Mouse (Mus musculus) forebrain, embryonic 13.5 days (tissue): ENCODE data around the gene Guca2b. TPM values are rescaled to one million over a fixed set of nuclear protein-coding genes. Genes with fewer than 3 reads are reported as not detected.
"Not testable (repeated sequence)": the region's sequence is repeated elsewhere in the genome, so short reads cannot be mapped to it uniquely, and the experiment has no call there.

Source experiments
- ATAC-seq: fragments of 200-750 bp; cut with Nextera tagmentation; 2 replicates; pipeline ENCODE4 v1.8.0; 2017
- H3K27ac ChIP-seq: fragments of 300-500 bp; sonication (generic); 2 replicates; pipeline ENCODE4 v1.5.1; 2015; ENCODE audit warnings: inconsistent platforms, mild to moderate bottlenecking, moderate library complexity
- H3K27me3 ChIP-seq: fragments of 300-500 bp; sonication (generic); 2 replicates; pipeline ENCODE4 v1.6.1; 2015; ENCODE audit warnings: mild to moderate bottlenecking, inconsistent platforms
- H3K36me3 ChIP-seq: fragments of 300-500 bp; sonication (generic); 2 replicates; pipeline ENCODE4 v1.6.1; 2015; ENCODE audit warnings: mild to moderate bottlenecking, inconsistent platforms; ENCODE audit not compliant: poor library complexity, severe bottlenecking
- H3K4me1 ChIP-seq: fragments of 300-500 bp; sonication (generic); 2 replicates; pipeline ENCODE4 v1.6.1; 2015; ENCODE audit warnings: inconsistent platforms
- H3K4me2 ChIP-seq: fragments of 300-500 bp; sonication (generic); 2 replicates; pipeline ENCODE4 v1.6.1; 2015; ENCODE audit warnings: inconsistent platforms, mild to moderate bottlenecking, moderate library complexity
- H3K4me3 ChIP-seq: fragments of 300-500 bp; sonication (generic); 2 replicates; pipeline ENCODE4 v1.5.1; 2015; ENCODE audit warnings: mild to moderate bottlenecking, inconsistent platforms
- H3K9ac ChIP-seq: fragments of 300-500 bp; sonication (generic); 2 replicates; pipeline ENCODE4 v1.6.1; 2015; ENCODE audit warnings: mild to moderate bottlenecking, inconsistent platforms
- H3K9me3 ChIP-seq: fragments of 300-500 bp; sonication (generic); replicated peaks from 2 replicates; pipeline ENCODE4 v1.6.1; 2016; ENCODE audit warnings: inconsistent platforms
- WGBS: fragments of 180-500 bp; shearing (Covaris S2); methylation state at CpG from one replicate; pipeline ENCODE4 v1.1.7; 2015; 5-methylcytosine and 5-hydroxymethylcytosine counted together
- polyA plus RNA-seq: library from polyadenylated mRNA; unstranded; fragments of >200 nt; fragmentation: Nextera tagmentation; extraction: Ambion mirVana; gene quantifications from 2 replicates; pipeline ENCODE4 v1.2.1, GENCODE M21; 2015

Guca2b gene
- polyA plus RNA-seq, 1 experiment from 2014 or later: not detected

DNA sequence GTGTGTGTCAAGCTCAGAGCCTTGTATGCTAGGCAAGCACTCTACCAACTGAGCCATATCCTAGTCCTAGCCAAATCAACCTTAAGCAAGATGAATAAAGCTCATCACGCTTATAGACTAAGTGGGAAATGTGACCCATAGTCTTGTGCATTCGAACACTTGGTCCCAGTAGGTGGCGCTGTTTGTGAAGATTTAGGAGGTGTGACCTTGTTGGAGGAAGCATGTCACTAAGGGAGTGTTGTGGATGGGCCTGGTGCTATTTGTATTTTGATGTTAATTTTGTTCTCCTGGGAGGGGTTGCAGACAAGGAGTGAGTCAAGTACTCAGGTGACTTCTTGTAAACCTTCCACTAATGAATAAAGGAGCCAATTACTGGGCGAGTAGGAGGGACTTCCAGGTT is 16.1 kb downstream of the Guca2b start:
- no peak overlapping the region for H3K4me2 ChIP-seq
- ATAC-seq: no peak
- 87% methylated on average over 4 of the region's 4 CpGs for WGBS

GRCm38 (mm10) chr4:119638656-119639055 is 20.1 kb downstream of the Guca2b start:
- ATAC-seq: no peak
- Histone ChIP-seq H3K9me3 (no peaks in the 10 kb centered on the region), H3K36me3 (no peaks in the 10 kb centered on the region), H3K9ac (no peak overlapping the region), H3K4me3 (no peak overlapping the region), H3K4me2 (no peak overlapping the region), H3K27me3 (no peaks in the 10 kb centered on the region), H3K4me1 (peaks cover 11% of the 10 kb centered on the region), H3K27ac (no peak overlapping the region)
- WGBS: 63% methylated on average over 11 of the region's 11 CpGs

More for the DNA sequence above, 16.1 kb downstream of the Guca2b start:
- no peaks in the 10 kb centered on the region for H3K4me1 ChIP-seq
- no peaks in the 10 kb centered on the region for H3K27me3 ChIP-seq
- H3K4me3 ChIP-seq: no peak overlapping the region
- H3K27ac ChIP-seq: no peak overlapping the region
- H3K36me3 ChIP-seq: no peaks in the 10 kb centered on the region
- no peaks in the 10 kb centered on the region for H3K9me3 ChIP-seq
- H3K9ac ChIP-seq: no peak overlapping the region

DNA sequence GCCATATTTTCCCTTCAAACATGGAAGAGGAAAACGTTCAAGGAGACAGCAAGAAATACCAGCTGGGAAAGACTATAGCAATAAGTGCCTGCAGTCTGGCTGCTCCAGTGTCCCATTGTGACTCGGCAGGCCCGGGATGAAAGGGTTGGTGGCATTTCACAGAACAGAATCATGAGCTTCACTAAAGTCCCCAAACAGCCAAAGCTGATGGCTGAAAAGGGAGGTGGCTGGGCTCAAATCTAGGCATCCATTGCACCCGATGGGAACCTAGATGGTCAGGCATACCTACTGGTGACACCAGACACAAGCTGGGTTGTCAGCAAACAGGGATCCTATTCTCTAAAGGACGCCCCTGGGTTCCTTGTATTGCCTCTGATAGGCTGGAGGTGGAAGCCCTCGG is 20.8 kb downstream of the Guca2b start:
- Histone ChIP-seq H3K36me3 (no peaks in the 10 kb centered on the region), H3K4me1 (peaks cover 18% of the 10 kb centered on the region), H3K4me3 (no peak overlapping the region), H3K27ac (no peak overlapping the region), H3K9me3 (no peaks in the 10 kb centered on the region), H3K9ac (no peak overlapping the region), H3K4me2 (no peak overlapping the region), H3K27me3 (no peaks in the 10 kb centered on the region)
- 83% methylated on average over 6 of the region's 6 CpGs for WGBS
- no peak for ATAC-seq

DNA sequence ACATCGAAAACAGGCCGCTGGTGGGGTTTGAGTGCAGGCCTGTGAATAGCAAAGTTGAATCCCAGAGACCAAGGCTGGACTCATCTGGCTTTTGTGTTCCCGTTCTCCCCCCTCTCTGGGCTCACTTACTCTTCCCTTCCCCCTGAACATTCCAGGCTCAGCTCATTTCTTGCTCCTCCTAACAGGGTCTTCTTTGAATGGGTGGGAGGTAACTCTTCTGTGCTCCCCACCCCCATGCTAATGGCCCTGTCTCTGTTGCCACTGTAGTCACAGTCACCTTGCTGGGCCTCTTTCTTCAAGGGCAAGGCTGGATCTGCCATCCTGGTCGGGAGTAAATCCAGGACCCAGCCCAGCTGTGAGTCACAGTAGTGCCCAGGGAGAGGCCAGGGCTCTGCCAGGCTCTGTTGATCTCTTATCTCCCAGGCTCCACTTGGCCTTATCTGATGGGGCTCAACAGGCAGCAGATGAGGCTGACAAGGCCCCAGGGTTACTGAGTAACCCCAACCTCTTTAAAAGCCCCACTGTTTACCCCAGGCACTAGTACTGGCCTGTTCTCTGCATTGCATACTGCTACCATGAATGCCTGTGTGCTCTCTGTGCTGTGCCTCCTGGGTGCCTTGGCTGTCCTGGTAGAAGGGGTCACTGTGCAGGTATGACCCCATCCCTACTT is 21.4 kb downstream of the Guca2b start, which contains the start of gene Guca2a:
Guca2a (plus strand) TSS at position 529 of the 670 bp plus-strand sequence.
- H3K4me1 ChIP-seq: peaks cover 24% of the 10 kb centered on the region
- no peak within 1 kb of the TSS for H3K9ac ChIP-seq
- H3K4me2 ChIP-seq: no peak within 1 kb of the TSS
- H3K27me3 ChIP-seq: no peaks in the 10 kb centered on the region
- no peaks in the 10 kb centered on the region for H3K9me3 ChIP-seq
- no peaks in the 10 kb centered on the region for H3K36me3 ChIP-seq
- 79% methylated on average over 4 of the region's 4 CpGs for WGBS
- no peak within 1 kb of the TSS for H3K4me3 ChIP-seq
- no peak for ATAC-seq
- H3K27ac ChIP-seq: no peak within 1 kb of the TSS

- Histone ChIP-seq H3K4me1 (peaks cover 27% of the 10 kb centered on the region), H3K4me3 (no peak overlapping the region), H3K27me3 (no peaks in the 10 kb centered on the region), H3K9me3 (no peaks in the 10 kb centered on the region), H3K27ac (no peak overlapping the region), H3K9ac (no peak overlapping the region), H3K4me2 (no peak overlapping the region), H3K36me3 (no peaks in the 10 kb centered on the region)
- ATAC-seq: no peak
- WGBS: 85% methylated on average over 7 of the region's 7 CpGs
Observed at GRCm38 (mm10) chr4:119636731-119637130, 22.0 kb downstream of the Guca2b start.

GRCm38 (mm10) chr4:119635686-119636085 is 23.1 kb downstream of the Guca2b start:
- WGBS: 89% methylated on average over 8 of the region's 8 CpGs
- no peak for ATAC-seq
- Histone ChIP-seq H3K9ac (no peak overlapping the region), H3K4me1 (peaks cover 31% of the 10 kb centered on the region), H3K36me3 (no peaks in the 10 kb centered on the region), H3K4me3 (no peak overlapping the region), H3K4me2 (no peak overlapping the region), H3K27ac (no peak overlapping the region), H3K27me3 (no peaks in the 10 kb centered on the region), H3K9me3 (no peaks in the 10 kb centered on the region)

- WGBS: 58% methylated on average over 6 of the region's 6 CpGs
Observed at GRCm38 (mm10) chr4:119634908-119635660, 23.7 kb downstream of the Guca2b start.

GRCm38 (mm10) chr4:119633948-119634347 is 24.8 kb downstream of the Guca2b start:
- no peak overlapping the region for H3K27ac ChIP-seq
- H3K27me3 ChIP-seq: no peaks in the 10 kb centered on the region
- no peak overlapping the region for H3K4me3 ChIP-seq
- no peak overlapping the region for H3K9ac ChIP-seq
- H3K4me2 ChIP-seq: no peak overlapping the region
- no peaks in the 10 kb centered on the region for H3K9me3 ChIP-seq
- 86% methylated on average over 3 of the region's 3 CpGs for WGBS
- no peak for ATAC-seq
- H3K4me1 ChIP-seq: peaks cover 31% of the 10 kb centered on the region
- H3K36me3 ChIP-seq: peaks cover 14% of the 10 kb centered on the region

More at GRCm38 (mm10) chr4:119634908-119635660, 23.7 kb downstream of the Guca2b start:
- Histone ChIP-seq H3K4me3 (no peak overlapping the region), H3K4me1 (peaks cover 31% of the 10 kb centered on the region), H3K36me3 (peaks cover 3% of the 10 kb centered on the region), H3K9ac (no peak overlapping the region), H3K4me2 (no peak overlapping the region), H3K9me3 (no peaks in the 10 kb centered on the region), H3K27ac (no peak overlapping the region), H3K27me3 (no peaks in the 10 kb centered on the region)
- no peak for ATAC-seq

DNA sequence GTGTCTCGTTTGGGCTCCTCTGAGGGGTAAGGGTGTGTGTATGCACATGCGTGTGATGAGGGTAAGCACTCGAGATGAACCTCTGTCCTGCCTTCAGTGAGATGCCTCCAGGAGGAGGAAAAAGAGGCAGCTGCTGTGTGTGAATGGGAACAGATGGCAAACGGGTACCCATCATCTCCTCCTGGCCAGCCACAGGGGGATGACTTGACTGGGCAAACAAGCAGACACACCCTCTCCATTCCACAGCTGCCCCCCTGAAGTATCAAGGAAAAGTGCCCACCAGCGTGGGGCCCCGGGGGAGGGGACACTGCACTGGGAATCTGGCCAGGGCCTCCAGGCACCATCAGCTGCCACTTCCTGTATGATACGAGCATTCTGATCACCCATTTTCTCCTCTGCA is 25.4 kb downstream of the Guca2b start:
- peak; percentile 46 for ATAC-seq
- peak overlapping the region; percentile 58 for H3K27ac ChIP-seq

DNA sequence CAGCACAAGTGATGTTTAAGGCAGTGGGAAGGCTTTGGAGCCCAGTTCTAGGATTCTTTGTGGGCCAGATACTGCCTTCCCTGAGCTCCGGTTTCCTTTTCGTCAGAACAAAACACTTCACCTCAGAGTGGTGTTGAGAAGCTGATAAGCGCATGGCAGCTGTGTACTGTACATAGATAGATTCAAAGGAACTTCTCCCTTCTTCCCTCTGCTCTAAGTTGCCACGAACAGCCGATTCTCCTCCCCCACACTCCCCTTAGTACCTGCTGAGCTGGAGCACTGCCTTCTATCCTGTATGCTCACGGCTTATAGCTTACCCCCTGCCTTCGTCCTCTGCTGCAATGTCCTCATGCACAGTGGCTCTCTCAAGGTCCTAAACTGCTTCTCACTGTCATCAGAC is 26.0 kb downstream of the Guca2b start:
- Histone ChIP-seq H3K9ac (no peak overlapping the region), H3K4me2 (no peak overlapping the region), H3K4me1 (peaks cover 35% of the 10 kb centered on the region), H3K36me3 (peaks cover 15% of the 10 kb centered on the region), H3K9me3 (no peaks in the 10 kb centered on the region), H3K4me3 (no peak overlapping the region), H3K27ac (peak overlapping the region; percentile 58), H3K27me3 (no peaks in the 10 kb centered on the region)
- ATAC-seq: no peak
- WGBS: 61% methylated on average over 7 of the region's 7 CpGs

More for the DNA sequence above, 25.4 kb downstream of the Guca2b start:
- Histone ChIP-seq H3K4me2 (no peak overlapping the region), H3K27me3 (no peaks in the 10 kb centered on the region), H3K4me3 (no peak overlapping the region), H3K9me3 (no peaks in the 10 kb centered on the region), H3K9ac (no peak overlapping the region), H3K36me3 (peaks cover 15% of the 10 kb centered on the region), H3K4me1 (peaks cover 31% of the 10 kb centered on the region)
- WGBS: 47% methylated on average over 7 of the region's 7 CpGs

DNA sequence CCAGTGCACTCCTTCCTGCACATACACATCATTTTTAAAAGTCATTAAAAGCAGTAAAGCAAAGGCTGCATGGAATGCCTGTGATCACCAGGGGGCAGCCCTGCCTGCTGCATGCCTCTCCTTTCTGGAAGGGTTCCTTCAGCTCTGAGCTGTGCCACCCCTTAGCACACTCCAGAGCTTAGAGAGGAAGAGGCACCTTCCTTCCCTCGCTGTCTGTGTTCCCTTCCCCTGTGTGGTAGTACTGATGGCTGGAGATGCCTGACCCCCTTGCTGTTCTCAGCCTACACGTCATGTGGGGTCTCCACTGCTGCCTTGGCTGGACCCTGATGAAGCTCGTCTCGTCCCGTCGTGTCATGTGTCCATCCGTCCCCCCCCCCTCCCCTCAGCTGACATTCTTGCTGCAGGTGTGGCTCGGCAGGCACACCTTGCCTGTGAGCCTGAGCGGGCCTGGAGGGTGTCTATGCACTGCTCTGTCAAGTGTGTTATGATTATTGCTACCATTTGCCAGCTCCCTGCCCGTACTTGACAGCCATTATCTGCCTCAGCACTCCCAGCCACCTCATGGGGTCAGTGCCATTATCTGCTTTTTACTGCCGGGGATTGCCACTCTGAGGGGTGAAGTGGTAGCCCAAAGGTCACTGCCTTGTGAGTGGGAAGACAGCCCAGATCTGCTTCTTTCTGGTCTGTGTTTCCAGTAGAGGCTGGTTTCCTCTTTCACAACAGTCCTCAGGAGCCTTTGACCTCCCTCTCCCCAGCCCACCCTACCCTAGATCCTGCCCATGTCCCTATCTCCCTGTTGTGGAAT is 27.4 kb downstream of the Guca2b start:
- Histone ChIP-seq H3K27ac (no peak overlapping the region), H3K4me3 (no peak overlapping the region), H3K27me3 (no peaks in the 10 kb centered on the region), H3K36me3 (peaks cover 17% of the 10 kb centered on the region), H3K9me3 (no peaks in the 10 kb centered on the region), H3K4me2 (no peak overlapping the region), H3K9ac (peak overlapping the region; percentile 13; the same call in 1 of the 2 replicates), H3K4me1 (peaks cover 46% of the 10 kb centered on the region)
- 79% methylated on average over 11 of the region's 11 CpGs for WGBS
- peak; percentile 68 for ATAC-seq

GRCm38 (mm10) chr4:119628363-119628762 is 30.4 kb downstream of the Guca2b start:
- H3K9ac ChIP-seq, H3K27me3 ChIP-seq, H3K4me2 ChIP-seq, H3K27ac ChIP-seq, H3K9me3 ChIP-seq, H3K4me3 ChIP-seq: not testable (repeated sequence)
- peaks cover 37% of the 10 kb centered on the region for H3K4me1 ChIP-seq
- 77% methylated on average over 4 of the region's 4 CpGs for WGBS
- H3K36me3 ChIP-seq: peaks cover 37% of the 10 kb centered on the region
- ATAC-seq: peak; percentile 27; the same call in 1 of the 2 replicates
